Mouse (Mus musculus) liver, postnatal 0 days (tissue): ENCODE data around the gene Ptger3.

Experiments
- CTCF ChIP-seq: sonication (generic); IDR thresholded peaks from 2 replicates; pipeline ENCODE4 v1.5.1; 2016; ENCODE audit warnings: antibody characterized with exemption, low read depth
- EP300 ChIP-seq: IDR thresholded peaks from 2 replicates; pipeline ENCODE4 v1.6.1; 2016; ENCODE audit warnings: antibody characterized with exemption, low read depth, mild to moderate bottlenecking

GRCm38 (mm10) chr3:157605411-157605740, 38.7 kb downstream of the Ptger3 start:
- TF ChIP-seq CTCF (no peak), EP300 (no peak)
